Mouse (Mus musculus): ENCODE measurements around the gene Prss36.
"Not testable (repeated sequence)": the region's sequence is repeated elsewhere in the genome, so short reads cannot be mapped to it uniquely, and the experiment has no call there.

The Prss36 gene

GRCm38 (mm10) chr7:127946470-127947023 is at the start of gene Prss36:
Gene Prss36, minus strand, starts transcription at chr7:127946725.
- DNase-seq (ENCODE audit: low spot score), result no peak

GRCm38 (mm10) chr7:127993341-127993977 is 46.9 kb upstream of the Prss36 start, which contains the start of gene Pycard:
Gene Pycard, minus strand, starts transcription at chr7:127993867.
- DNase-seq (ENCODE audit: low spot score), result peak; percentile 61

- no peak for DNase-seq (ENCODE audit: low spot score)
Measured at GRCm38 (mm10) chr7:127992488-127993340, 46.2 kb upstream of the Prss36 start.

- DNase-seq (ENCODE audit: low spot score), result peak; percentile 87
Measured at GRCm38 (mm10) chr7:127991643-127992487, 45.3 kb upstream of the Prss36 start.

GRCm38 (mm10) chr7:127988904-127989303 is 42.4 kb upstream of the Prss36 start:
- no peak for DNase-seq (ENCODE audit: low spot score)

GRCm38 (mm10) chr7:127980606-127981005 is 34.1 kb upstream of the Prss36 start:
- DNase-seq (ENCODE audit: low spot score), result no peak

GRCm38 (mm10) chr7:127978856-127979255 is 32.3 kb upstream of the Prss36 start:
- no peak for DNase-seq (ENCODE audit: low spot score)

GRCm38 (mm10) chr7:127974413-127974930 is 27.9 kb upstream of the Prss36 start:
- no peak for DNase-seq (ENCODE audit: low spot score)

- peak; percentile 88 for DNase-seq (ENCODE audit: low spot score)
Measured at GRCm38 (mm10) chr7:127967922-127968828, 21.6 kb upstream of the Prss36 start.

GRCm38 (mm10) chr7:127967004-127967921 is 20.7 kb upstream of the Prss36 start, which contains the start of gene Fus:
Gene Fus, plus strand, starts transcription at chr7:127967457.
- peak; percentile 98 for DNase-seq (ENCODE audit: low spot score)

- DNase-seq (ENCODE audit: low spot score), result no peak
Measured at GRCm38 (mm10) chr7:127966371-127966918, 19.9 kb upstream of the Prss36 start.

- peak; percentile 22 for DNase-seq (ENCODE audit: low spot score)
Measured at GRCm38 (mm10) chr7:127959364-127959763, 12.8 kb upstream of the Prss36 start.

- DNase-seq (ENCODE audit: low spot score), result no peak
Measured at GRCm38 (mm10) chr7:127952864-127953581, 6.5 kb upstream of the Prss36 start.

- DNase-seq (ENCODE audit: low spot score), result peak; percentile 68
Measured at GRCm38 (mm10) chr7:127944614-127945013, 1.9 kb downstream of the Prss36 start.

- DNase-seq (ENCODE audit: low spot score), result not testable (repeated sequence)
Measured at GRCm38 (mm10) chr7:127942097-127942496, 4.4 kb downstream of the Prss36 start.

- DNase-seq (ENCODE audit: low spot score), result no peak
Measured at GRCm38 (mm10) chr7:127936216-127936884, 10.2 kb downstream of the Prss36 start.

- DNase-seq (ENCODE audit: low spot score), result no peak
Measured at GRCm38 (mm10) chr7:127935748-127936159, 10.8 kb downstream of the Prss36 start.

All from testis, postnatal 10 days (tissue).